Comparison of ENCODE assay signal across 10 mouse cellular contexts in the genomic region with DNA sequence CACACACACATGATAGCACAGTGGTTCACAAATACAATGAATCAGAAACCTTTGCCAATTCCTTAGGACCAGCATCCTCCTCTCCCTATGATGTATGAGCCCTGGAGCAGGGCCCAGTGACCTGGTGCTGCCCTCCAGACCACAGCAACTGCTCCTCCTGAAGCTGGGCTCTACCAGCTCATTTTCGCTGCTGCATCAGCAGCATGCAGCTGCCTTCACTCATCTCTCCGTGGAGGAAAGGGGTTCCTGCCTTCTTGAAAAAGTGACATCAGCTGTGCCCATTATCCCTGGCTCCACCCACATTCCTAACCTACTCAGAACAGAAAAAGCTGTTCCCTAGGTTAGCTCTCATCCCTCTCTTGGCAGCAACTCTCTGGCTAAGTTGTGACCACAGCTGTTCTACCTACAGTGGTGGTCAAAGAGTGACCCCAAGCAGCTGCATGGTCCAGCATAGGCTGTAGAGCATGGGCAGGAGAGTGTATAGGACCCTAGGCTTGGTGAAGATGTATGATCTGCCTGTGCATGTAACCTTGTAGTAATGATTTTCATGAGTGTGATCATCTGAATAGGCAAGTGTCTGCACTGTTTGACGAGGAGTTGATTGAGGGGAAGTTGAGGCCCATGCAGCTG.
DNase-seq lines count a peak whose midpoint lies in the region; ATAC-seq and TF ChIP-seq lines count a peak whose summit lies in the region.
"Had no signal": no experiment of that assay in that cellular context is flagged by ENCODE, and none has a peak within 500 bp of the region (broad histone marks: within the 10 kb centered on the region; RNA-seq: fewer than 3 reads in every experiment).

No protein-coding gene starts in this region.

- peak; percentile 89 for DNase-seq in Muller cell, postnatal 12 days (ENCODE audit: inconsistent ontology term)
- peak; percentile 16 for DNase-seq in embryonic facial prominence, embryonic 10.5 days (ENCODE audit: low spot score)
- peak; percentile 64 for DNase-seq in limb, embryonic 14.5 days (ENCODE audit: low spot score)
- no peak for DNase-seq in thymus, adult 2 months
- DNase-seq in urinary bladder, adult 2 months (ENCODE audit: low spot score) = no peak
- DNase-seq in cerebellum, postnatal 4 days (ENCODE audit: low spot score in 2 of 2) = no peak
- DNase-seq: thymus, postnatal 36 days had no signal

- no peaks in the 10 kb centered on the region for H3K36me3 ChIP-seq in intestine, embryonic 15.5 days
- H3K36me3 ChIP-seq in intestine, postnatal 0 days (ENCODE audit: control insufficient read depth, insufficient read depth) = no peaks in the 10 kb centered on the region
- H3K36me3 ChIP-seq in embryonic facial prominence, embryonic 10.5 days (replicated peaks) = no peaks in the 10 kb centered on the region
- H3K36me3 ChIP-seq in limb, embryonic 14.5 days (ENCODE audit: control insufficient read depth, insufficient read depth, low read length) = no peaks in the 10 kb centered on the region
- no peaks in the 10 kb centered on the region for H3K36me3 ChIP-seq in thymus, adult 2 months (ENCODE audit: control insufficient read depth, insufficient read depth, low read length)
- H3K36me3 ChIP-seq: hindbrain, embryonic 10.5 days had no signal

- no peaks in the 10 kb centered on the region for H3K9me3 ChIP-seq in intestine, embryonic 15.5 days
- H3K9me3 ChIP-seq in intestine, postnatal 0 days (ENCODE audit: control insufficient read depth) = no peaks in the 10 kb centered on the region
- H3K9me3 ChIP-seq in embryonic facial prominence, embryonic 10.5 days = no peaks in the 10 kb centered on the region
- no peaks in the 10 kb centered on the region for H3K9me3 ChIP-seq in limb, embryonic 14.5 days (ENCODE audit: control insufficient read depth, low read length)
- H3K9me3 ChIP-seq: hindbrain, embryonic 10.5 days had no signal

- H3K9ac ChIP-seq in intestine, embryonic 15.5 days = no peak overlapping the region
- no peak overlapping the region for H3K9ac ChIP-seq in intestine, postnatal 0 days (ENCODE audit: low read depth, low read length)
- H3K9ac ChIP-seq in limb, embryonic 14.5 days (ENCODE audit: low read depth, low read length, severe bottlenecking) = no peak overlapping the region

- 36% methylated on average over 3 of the region's 3 CpGs for WGBS in intestine, embryonic 15.5 days
- WGBS in intestine, postnatal 0 days = 49% methylated on average over 3 of the region's 3 CpGs
- WGBS in embryonic facial prominence, embryonic 10.5 days = 45% methylated on average over 3 of the region's 3 CpGs
- 44% methylated on average over 3 of the region's 3 CpGs for WGBS in limb, embryonic 14.5 days
- 67% methylated on average over 3 of the region's 3 CpGs for WGBS in thymus, adult 2 months

- H3K27me3 ChIP-seq in intestine, embryonic 15.5 days (replicated peaks) = no peaks in the 10 kb centered on the region
- H3K27me3 ChIP-seq in intestine, postnatal 0 days (replicated peaks; ENCODE audit: control insufficient read depth, insufficient read depth, low read length) = no peaks in the 10 kb centered on the region
- no peaks in the 10 kb centered on the region for H3K27me3 ChIP-seq in embryonic facial prominence, embryonic 10.5 days (replicated peaks; ENCODE audit: low read depth, poor library complexity, severe bottlenecking)
- H3K27me3 ChIP-seq in limb, embryonic 14.5 days (ENCODE audit: control insufficient read depth, insufficient read depth, low read length) = no peaks in the 10 kb centered on the region
- H3K27me3 ChIP-seq in thymus, adult 2 months (ENCODE audit: control insufficient read depth, insufficient read depth, low read length) = no peaks in the 10 kb centered on the region

- 0 out of 2 replicates have a peak, but pooled peaks have one; percentile 17 for ATAC-seq in intestine, embryonic 15.5 days
- no peak for ATAC-seq in intestine, postnatal 0 days
- peak; percentile 65 for ATAC-seq in limb, embryonic 14.5 days (ENCODE audit: low FRiP score, low read depth)

- H3K27ac ChIP-seq in intestine, embryonic 15.5 days = no peak overlapping the region
- no peak overlapping the region for H3K27ac ChIP-seq in intestine, postnatal 0 days (ENCODE audit: low read depth, low read length)
- no peak overlapping the region for H3K27ac ChIP-seq in embryonic facial prominence, embryonic 10.5 days (replicated peaks)
- H3K27ac ChIP-seq in limb, embryonic 14.5 days (replicated peaks; ENCODE audit: low read depth, low read length) = no peak overlapping the region
- H3K27ac ChIP-seq in thymus, adult 2 months (ENCODE audit: control insufficient read depth, insufficient read depth, low read length) = no peak overlapping the region
- H3K27ac ChIP-seq: hindbrain, embryonic 10.5 days had no signal

- no peak overlapping the region for H3K4me3 ChIP-seq in intestine, embryonic 15.5 days (replicated peaks)
- no peak overlapping the region for H3K4me3 ChIP-seq in intestine, postnatal 0 days (ENCODE audit: low read depth, low read length)
- no peak overlapping the region for H3K4me3 ChIP-seq in embryonic facial prominence, embryonic 10.5 days
- no peak overlapping the region for H3K4me3 ChIP-seq in limb, embryonic 14.5 days (replicated peaks; ENCODE audit: low read length)
- H3K4me3 ChIP-seq in thymus, adult 2 months (ENCODE audit: control insufficient read depth, insufficient read depth, low read length) = no peak overlapping the region
- H3K4me3 ChIP-seq: hindbrain, embryonic 10.5 days had no signal

- H3K4me1 ChIP-seq in intestine, embryonic 15.5 days (replicated peaks) = no peaks in the 10 kb centered on the region
- H3K4me1 ChIP-seq in intestine, postnatal 0 days (replicated peaks; ENCODE audit: control insufficient read depth, insufficient read depth, low read length) = no peaks in the 10 kb centered on the region
- peaks cover 12% of the 10 kb centered on the region for H3K4me1 ChIP-seq in embryonic facial prominence, embryonic 10.5 days
- peaks cover 12% of the 10 kb centered on the region for H3K4me1 ChIP-seq in limb, embryonic 14.5 days (ENCODE audit: control insufficient read depth, insufficient read depth, low read length)
- no peaks in the 10 kb centered on the region for H3K4me1 ChIP-seq in thymus, adult 2 months (replicated peaks; ENCODE audit: control insufficient read depth, insufficient read depth, low read length)
- H3K4me1 ChIP-seq: hindbrain, embryonic 10.5 days had no signal

- TF ChIP-seq POLR2A in limb, embryonic 14.5 days (IDR thresholded peaks at IDR 0.05; ENCODE audit: borderline replicate concordance, extremely low read depth, insufficient read depth, insufficient read length) = no peak
- no peak for TF ChIP-seq POLR2A in thymus, adult 2 months (IDR thresholded peaks at IDR 0.05; ENCODE audit: control insufficient read depth, extremely low read depth, insufficient read depth, low read length, poor library complexity)

- H3K4me2 ChIP-seq in intestine, embryonic 15.5 days (replicated peaks) = no peak overlapping the region
- H3K4me2 ChIP-seq in intestine, postnatal 0 days (replicated peaks; ENCODE audit: low read depth) = no peak overlapping the region
- H3K4me2 ChIP-seq in limb, embryonic 14.5 days (replicated peaks; ENCODE audit: low read depth, low read length, severe bottlenecking) = no peak overlapping the region

- TF ChIP-seq CTCF in intestine, postnatal 0 days (IDR thresholded peaks at IDR 0.05; ENCODE audit: low read depth) = no peak
- TF ChIP-seq CTCF in thymus, adult 2 months (IDR thresholded peaks at IDR 0.05; ENCODE audit: borderline replicate concordance, control insufficient read depth, extremely low read depth, insufficient read depth, low read length, poor library complexity) = no peak

Comparison
In these comparisons a context has a peak if more than half of its experiments do, and no peak if none do; other contexts are left out.
1. DNase-seq: peak in Muller cell, postnatal 12 days (single experiment), embryonic facial prominence, embryonic 10.5 days (single experiment) and limb, embryonic 14.5 days (single experiment); none in thymus, adult 2 months (single experiment), urinary bladder, adult 2 months (single experiment) and cerebellum, postnatal 4 days (0 of 2).